Mouse (Mus musculus) C3H10T1/2 (cell line): ENCODE measurements around the gene Anks6. TPM values are rescaled to one million over a fixed set of nuclear protein-coding genes. Genes with fewer than 3 reads are reported as not detected.

Experiments used
- polyA plus RNA-seq, 2 experiments: library from polyadenylated mRNA; unstranded; fragments of >200 nt; fragmentation: generic; extraction: Trizol; gene quantifications; one replicate each; pipeline ENCODE4 v1.2.1; 2012; ENCODE audit warnings: missing spikeins in 2 of 2

The Anks6 gene
- polyA plus RNA-seq = 1 to 10 TPM; 2.0 to 7.8 TPM

DNA sequence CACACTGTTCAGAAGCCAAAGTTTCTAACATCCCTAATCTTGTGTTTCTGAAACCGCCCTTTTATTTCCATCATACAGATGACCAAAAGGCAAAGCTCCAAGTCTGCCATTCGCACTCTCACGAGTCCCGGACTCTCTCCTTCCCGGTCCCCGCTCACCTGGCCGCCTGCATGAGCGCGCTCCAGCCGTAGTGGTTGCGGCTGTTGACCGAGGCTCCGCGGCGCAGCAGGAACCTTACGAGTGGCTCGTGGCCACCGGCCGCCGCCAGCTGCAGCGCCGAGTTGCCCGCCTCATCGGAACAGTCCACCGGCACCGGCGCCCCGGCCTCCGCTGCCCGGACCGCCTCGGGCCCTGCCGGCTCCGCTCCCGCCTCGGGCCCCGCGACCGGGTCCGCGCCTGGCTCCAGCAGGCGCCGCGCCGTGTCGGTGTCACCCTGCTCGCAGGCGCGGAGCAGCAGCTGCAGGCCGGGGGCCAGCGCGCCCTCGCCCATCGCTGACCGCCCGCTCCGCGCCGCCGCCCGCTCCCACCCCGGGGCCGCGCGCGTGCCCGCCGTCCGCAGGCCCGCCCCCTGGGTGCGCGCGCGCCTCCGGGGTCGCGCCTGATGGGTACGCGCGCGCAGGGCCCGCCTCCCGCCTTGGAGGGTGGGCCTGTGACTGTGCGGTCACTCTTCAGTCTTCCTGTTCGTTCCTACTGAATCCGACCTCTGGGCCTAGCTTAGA lies at the start of gene Anks6:
Gene Anks6, minus strand, starts transcription at position 637 of the 719 bp plus-strand sequence.

GRCm38 (mm10) chr4:47091493-47092386 lies 34.5 kb upstream of the Anks6 start, which contains the start of gene Galnt12:
Gene Galnt12, plus strand, starts transcription at chr4:47091909.

DNA sequence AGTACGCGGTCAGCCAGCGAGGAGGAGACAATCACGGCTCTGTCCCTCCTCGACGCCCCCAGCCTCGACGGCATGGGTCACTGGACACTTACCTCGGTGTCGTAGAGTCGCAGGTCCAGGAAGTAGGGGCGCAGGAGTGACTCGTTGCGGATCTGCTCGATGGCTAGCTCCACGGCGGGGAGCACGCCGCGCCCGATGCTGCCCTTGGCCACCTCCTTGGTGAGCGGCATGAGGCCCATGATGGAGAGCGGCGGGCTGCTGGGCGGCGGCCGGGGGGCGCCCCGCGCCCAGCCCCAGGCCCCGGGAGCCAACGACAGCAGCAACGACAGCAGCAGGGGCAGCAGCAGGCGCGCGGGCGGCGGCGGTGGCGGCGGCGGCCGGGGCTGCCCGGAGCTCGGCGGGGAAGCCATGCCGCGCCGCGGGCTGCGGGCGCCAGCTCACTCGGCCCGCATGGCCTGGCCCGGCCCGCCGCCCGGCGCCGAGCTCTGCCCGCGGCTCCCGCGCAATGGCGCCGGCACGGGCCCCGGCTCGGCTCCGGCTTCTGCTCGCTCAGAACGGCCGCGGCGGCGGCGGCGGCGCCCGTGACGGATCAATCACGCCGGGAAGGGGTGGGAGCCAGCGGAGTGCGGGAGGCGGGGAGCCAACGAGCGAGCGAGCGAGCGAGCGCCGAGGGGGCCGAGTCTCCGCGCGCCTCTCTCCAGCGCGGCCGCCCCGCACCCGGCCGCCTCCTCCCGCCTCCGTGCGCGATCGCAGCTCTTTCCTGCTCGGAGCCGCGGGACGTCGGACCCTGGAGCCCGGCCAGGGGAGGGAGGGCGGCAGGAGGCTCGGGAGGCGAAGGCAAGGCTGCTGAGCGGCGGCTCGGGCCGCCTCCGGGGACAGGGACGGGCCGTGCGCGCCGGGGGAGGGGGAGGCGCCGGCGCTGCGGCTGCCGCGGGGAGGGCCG lies 65.9 kb downstream of the Anks6 start, which contains the start of gene Gabbr2:
Gene Gabbr2, minus strand, starts transcription at position 858 of the 943 bp plus-strand sequence.

Other genes with a start within 250 kb of the Anks6 start
- not detected for gene Gabbr2, start 65.6 kb downstream of the Anks6 start, polyA plus RNA-seq
- under 1 TPM; 0.04 to 0.19 TPM for gene Galnt12, start 34.5 kb upstream of the Anks6 start, polyA plus RNA-seq
- 1 to 10 TPM in 1 of 2 experiments, under 1 TPM in 1; 0.09 to 3.4 TPM for gene Col15a1, start 150.7 kb upstream of the Anks6 start, polyA plus RNA-seq